Mouse (Mus musculus) frontal cortex, postnatal 14 days (tissue): Measurements from ENCODE around the gene Olfr403.
"Not testable (repeated sequence)": the region's sequence is repeated elsewhere in the genome, so short reads cannot be mapped to it uniquely, and the experiment has no call there.

Source experiments
- DNase-seq, 2 experiments: peaks; one replicate each; pipeline ENCODE4 v3.0.0; 2022; ENCODE audit warnings: low spot score in 2 of 2

Olfr403 gene

GRCm38 (mm10) chr11:74185949-74186348 is at the start of gene Olfr403:
Gene Olfr403, plus strand, starts transcription at chr11:74186249.
- no peak for DNase-seq

GRCm38 (mm10) chr11:74140001-74140400 is 46.0 kb upstream of the Olfr403 start:
- DNase-seq: not testable (repeated sequence)

GRCm38 (mm10) chr11:74145866-74146265 is 40.2 kb upstream of the Olfr403 start:
- DNase-seq: no peak

- no peak for DNase-seq
These were observed 32.8 kb upstream of the Olfr403 start, which contains the start of gene Olfr402 for GRCm38 (mm10) chr11:74153229-74153628. Gene Olfr402, plus strand, starts transcription at chr11:74153529.

GRCm38 (mm10) chr11:74168771-74169170 is 17.3 kb upstream of the Olfr403 start:
- DNase-seq: no peak

- no peak for DNase-seq
These were observed 2.9 kb upstream of the Olfr403 start for GRCm38 (mm10) chr11:74183168-74183567.

GRCm38 (mm10) chr11:74183745-74184144 is 2.3 kb upstream of the Olfr403 start:
- no peak for DNase-seq

- DNase-seq: no peak
These were observed 25.2 kb downstream of the Olfr403 start, which contains the start of gene Olfr43 for GRCm38 (mm10) chr11:74211279-74211678. Gene Olfr43, minus strand, starts transcription at chr11:74211379.

- DNase-seq: no peak
These were observed 55.2 kb downstream of the Olfr403 start for GRCm38 (mm10) chr11:74241201-74241600.
